Mouse (Mus musculus) CD4-positive helper T cell, adult 2 months (primary cell): ENCODE measurements at regions not wholly inside any gene's neighbourhood (a gene's known extent, or its start where the extent isn't known, plus 50 kb on each side); places are given as distances from the start of the nearest gene placed in this dataset.

Experiments used
- DNase-seq: peaks from one replicate; pipeline ENCODE4 v3.0.0-alpha.2; 2012; ENCODE audit warnings: low read depth, missing footprints, low spot score

GRCm38 (mm10) chr10:51792030-51792429, 114.5 kb downstream of the Rfx6 start:
- no peak for DNase-seq

- DNase-seq, result no peak
These were observed 116.3 kb downstream of the Rfx6 start for GRCm38 (mm10) chr10:51793876-51794275.

- no peak for DNase-seq
These were observed 139.1 kb downstream of the Rfx6 start for GRCm38 (mm10) chr10:51816626-51817025.

- no peak for DNase-seq
These were observed 146.3 kb downstream of the Rfx6 start for GRCm38 (mm10) chr10:51823900-51824299.

GRCm38 (mm10) chr10:51826431-51826964, 148.9 kb downstream of the Rfx6 start:
- no peak for DNase-seq

GRCm38 (mm10) chr10:51832459-51832858, 154.9 kb downstream of the Rfx6 start:
- no peak for DNase-seq

GRCm38 (mm10) chr10:51843099-51843498, 165.5 kb downstream of the Rfx6 start:
- no peak for DNase-seq

- DNase-seq, result no peak
These were observed 168.7 kb downstream of the Rfx6 start for GRCm38 (mm10) chr10:51846287-51846686.

GRCm38 (mm10) chr10:51869409-51869808, 152.9 kb upstream of the Vgll2 start:
- no peak for DNase-seq

- DNase-seq, result no peak
These were observed 111.1 kb upstream of the Vgll2 start for GRCm38 (mm10) chr10:51911066-51911691.

GRCm38 (mm10) chr10:51912096-51912495, 110.2 kb upstream of the Vgll2 start:
- no peak for DNase-seq

GRCm38 (mm10) chr10:51926644-51927043, 95.7 kb upstream of the Vgll2 start:
- DNase-seq, result no peak

GRCm38 (mm10) chr10:51929341-51929740, 93.0 kb upstream of the Vgll2 start:
- DNase-seq, result no peak

GRCm38 (mm10) chr10:51930266-51930665, 92.0 kb upstream of the Vgll2 start:
- DNase-seq, result no peak

GRCm38 (mm10) chr10:51930696-51931095, 91.6 kb upstream of the Vgll2 start:
- DNase-seq, result no peak

GRCm38 (mm10) chr10:51935482-51935881, 86.8 kb upstream of the Vgll2 start:
- DNase-seq, result no peak

GRCm38 (mm10) chr10:51941192-51941591, 81.1 kb upstream of the Vgll2 start:
- DNase-seq, result no peak

- DNase-seq, result no peak
These were observed 76.6 kb upstream of the Vgll2 start for GRCm38 (mm10) chr10:51945701-51946100.

GRCm38 (mm10) chr10:51946189-51946588, 76.1 kb upstream of the Vgll2 start:
- DNase-seq, result no peak

- no peak for DNase-seq
These were observed 75.4 kb upstream of the Vgll2 start for GRCm38 (mm10) chr10:51946881-51947280.

- no peak for DNase-seq
These were observed 72.3 kb upstream of the Vgll2 start for GRCm38 (mm10) chr10:51950016-51950415.

- DNase-seq, result no peak
These were observed 70.3 kb upstream of the Vgll2 start for GRCm38 (mm10) chr10:51952021-51952420.

GRCm38 (mm10) chr10:51956493-51956892, 65.8 kb upstream of the Vgll2 start:
- no peak for DNase-seq

GRCm38 (mm10) chr10:51961497-51961896, 60.8 kb upstream of the Vgll2 start:
- DNase-seq, result no peak
